Mouse (Mus musculus): ENCODE data around the gene Dgcr6. TPM values are rescaled to one million over a fixed set of nuclear protein-coding genes. Genes with fewer than 3 reads are reported as not detected.
A peak's percentile ranks its signal among the peaks of the same experiment; 100 is the strongest.

Gene Dgcr6
- polyA plus RNA-seq, 1 experiment from 2014 or later, result 22.3 TPM

GRCm38 (mm10) chr16:18083231-18083951, 30.7 kb downstream of the Dgcr6 start:
- Histone ChIP-seq H3K4me2 (no peak overlapping the region), H3K4me1 (replicated peaks) (0 out of 2 replicates have a peak, but pooled peaks cover 4% of the 10 kb centered on the region), H3K27me3 (peaks cover 13% of the 10 kb centered on the region), H3K4me3 (replicated peaks) (no peak overlapping the region), H3K27ac (replicated peaks) (no peak overlapping the region), H3K9me3 (replicated peaks) (no peaks in the 10 kb centered on the region), H3K9ac (no peak overlapping the region), H3K36me3 (replicated peaks) (no peaks in the 10 kb centered on the region)
- 79% methylated on average over 18 of the region's 18 CpGs for WGBS (ENCODE audit: insufficient replicate concordance)
- no peak for ATAC-seq (ENCODE audit: insufficient read depth)

GRCm38 (mm10) chr16:18084262-18084661, 31.6 kb downstream of the Dgcr6 start:
- Histone ChIP-seq H3K36me3 (replicated peaks) (no peaks in the 10 kb centered on the region), H3K4me2 (no peak overlapping the region), H3K4me1 (replicated peaks) (peaks cover 11% of the 10 kb centered on the region), H3K27ac (replicated peaks) (no peak overlapping the region), H3K9ac (no peak overlapping the region), H3K4me3 (replicated peaks) (no peak overlapping the region), H3K27me3 (peaks cover 22% of the 10 kb centered on the region), H3K9me3 (replicated peaks) (no peaks in the 10 kb centered on the region)
- no peak for ATAC-seq (ENCODE audit: insufficient read depth)
- 75% methylated on average over 7 of the region's 7 CpGs for WGBS (ENCODE audit: insufficient replicate concordance)

- no peak for ATAC-seq (ENCODE audit: insufficient read depth)
- 66% methylated on average over 5 of the region's 5 CpGs for WGBS (ENCODE audit: insufficient replicate concordance)
Observed at GRCm38 (mm10) chr16:18087101-18087500, 34.4 kb downstream of the Dgcr6 start.

GRCm38 (mm10) chr16:18096348-18096747, 43.7 kb downstream of the Dgcr6 start:
- no peaks in the 10 kb centered on the region for H3K4me1 ChIP-seq (replicated peaks)
- no peaks in the 10 kb centered on the region for H3K27me3 ChIP-seq
- H3K4me2 ChIP-seq, result no peak overlapping the region
- H3K4me3 ChIP-seq (replicated peaks), result no peak overlapping the region
- no peaks in the 10 kb centered on the region for H3K9me3 ChIP-seq (replicated peaks)
- no peak overlapping the region for H3K27ac ChIP-seq (replicated peaks)
- no peaks in the 10 kb centered on the region for H3K36me3 ChIP-seq (replicated peaks)
- ATAC-seq (ENCODE audit: insufficient read depth), result no peak
- 33% methylated on average over 5 of the region's 5 CpGs for WGBS (ENCODE audit: insufficient replicate concordance)
- no peak overlapping the region for H3K9ac ChIP-seq

More at GRCm38 (mm10) chr16:18087101-18087500, 34.4 kb downstream of the Dgcr6 start:
- no peaks in the 10 kb centered on the region for H3K36me3 ChIP-seq (replicated peaks)
- H3K27ac ChIP-seq (replicated peaks), result no peak overlapping the region
- H3K4me1 ChIP-seq (replicated peaks), result peaks cover 12% of the 10 kb centered on the region
- H3K27me3 ChIP-seq, result peaks cover 30% of the 10 kb centered on the region
- H3K9ac ChIP-seq, result no peak overlapping the region
- H3K9me3 ChIP-seq (replicated peaks), result no peaks in the 10 kb centered on the region
- no peak overlapping the region for H3K4me2 ChIP-seq
- no peak overlapping the region for H3K4me3 ChIP-seq (replicated peaks)

- WGBS (ENCODE audit: insufficient replicate concordance), result 58% methylated on average over 4 of the region's 4 CpGs
- no peak for ATAC-seq (ENCODE audit: insufficient read depth)
- Histone ChIP-seq H3K36me3 (replicated peaks) (no peaks in the 10 kb centered on the region), H3K4me2 (no peak overlapping the region), H3K4me1 (replicated peaks) (no peaks in the 10 kb centered on the region), H3K9me3 (replicated peaks) (no peaks in the 10 kb centered on the region), H3K4me3 (replicated peaks) (no peak overlapping the region), H3K27ac (replicated peaks) (no peak overlapping the region), H3K27me3 (no peaks in the 10 kb centered on the region), H3K9ac (no peak overlapping the region)
Observed at GRCm38 (mm10) chr16:18102816-18103215, 50.2 kb downstream of the Dgcr6 start.

GRCm38 (mm10) chr16:18103366-18103765, 50.7 kb downstream of the Dgcr6 start:
- 55% methylated on average over 1 of the region's 1 CpGs for WGBS (ENCODE audit: insufficient replicate concordance)

GRCm38 (mm10) chr16:18103808-18104207, 51.1 kb downstream of the Dgcr6 start:
- no peak for ATAC-seq (ENCODE audit: insufficient read depth)
- Histone ChIP-seq H3K9ac (no peak overlapping the region), H3K36me3 (replicated peaks) (no peaks in the 10 kb centered on the region), H3K4me3 (replicated peaks) (no peak overlapping the region), H3K27ac (replicated peaks) (no peak overlapping the region), H3K4me2 (no peak overlapping the region), H3K27me3 (no peaks in the 10 kb centered on the region), H3K4me1 (replicated peaks) (no peaks in the 10 kb centered on the region), H3K9me3 (replicated peaks) (no peaks in the 10 kb centered on the region)
- WGBS (ENCODE audit: insufficient replicate concordance), result 38% methylated on average over 6 of the region's 6 CpGs

More at GRCm38 (mm10) chr16:18103366-18103765, 50.7 kb downstream of the Dgcr6 start:
- H3K4me1 ChIP-seq (replicated peaks), result no peaks in the 10 kb centered on the region
- no peak overlapping the region for H3K27ac ChIP-seq (replicated peaks)
- no peaks in the 10 kb centered on the region for H3K9me3 ChIP-seq (replicated peaks)
- no peak overlapping the region for H3K4me3 ChIP-seq (replicated peaks)
- H3K27me3 ChIP-seq, result no peaks in the 10 kb centered on the region
- no peak overlapping the region for H3K9ac ChIP-seq
- no peak overlapping the region for H3K4me2 ChIP-seq
- no peaks in the 10 kb centered on the region for H3K36me3 ChIP-seq (replicated peaks)
- ATAC-seq (ENCODE audit: insufficient read depth), result no peak

GRCm38 (mm10) chr16:18108221-18108966, 55.7 kb downstream of the Dgcr6 start:
- Histone ChIP-seq H3K4me1 (replicated peaks) (no peaks in the 10 kb centered on the region), H3K4me3 (replicated peaks) (no peak overlapping the region), H3K36me3 (replicated peaks) (no peaks in the 10 kb centered on the region), H3K9ac (no peak overlapping the region), H3K9me3 (replicated peaks) (0 out of 2 replicates have a peak, but pooled peaks cover 6% of the 10 kb centered on the region), H3K4me2 (no peak overlapping the region), H3K27ac (replicated peaks) (no peak overlapping the region), H3K27me3 (no peaks in the 10 kb centered on the region)
- WGBS (ENCODE audit: insufficient replicate concordance), result 36% methylated on average over 5 of the region's 5 CpGs
- ATAC-seq (ENCODE audit: insufficient read depth), result peak; percentile 22; the same call in 1 of the 2 replicates

GRCm38 (mm10) chr16:18111042-18111441, 58.4 kb downstream of the Dgcr6 start:
- no peak overlapping the region for H3K9ac ChIP-seq
- 44% methylated on average over 7 of the region's 7 CpGs for WGBS (ENCODE audit: insufficient replicate concordance)
- no peaks in the 10 kb centered on the region for H3K4me1 ChIP-seq (replicated peaks)
- ATAC-seq (ENCODE audit: insufficient read depth), result no peak
- 0 out of 2 replicates have a peak, but pooled peaks cover 6% of the 10 kb centered on the region for H3K9me3 ChIP-seq (replicated peaks)
- H3K36me3 ChIP-seq (replicated peaks), result no peaks in the 10 kb centered on the region
- H3K27ac ChIP-seq (replicated peaks), result no peak overlapping the region
- H3K4me3 ChIP-seq (replicated peaks), result no peak overlapping the region
- no peak overlapping the region for H3K4me2 ChIP-seq
- H3K27me3 ChIP-seq, result no peaks in the 10 kb centered on the region

- H3K4me3 ChIP-seq (replicated peaks), result no peak overlapping the region
- no peaks in the 10 kb centered on the region for H3K36me3 ChIP-seq (replicated peaks)
- ATAC-seq (ENCODE audit: insufficient read depth), result no peak
- WGBS (ENCODE audit: insufficient replicate concordance), result 33% methylated on average over 4 of the region's 4 CpGs
- H3K4me1 ChIP-seq (replicated peaks), result no peaks in the 10 kb centered on the region
- no peak overlapping the region for H3K9ac ChIP-seq
- no peaks in the 10 kb centered on the region for H3K27me3 ChIP-seq
- no peaks in the 10 kb centered on the region for H3K9me3 ChIP-seq (replicated peaks)
- no peak overlapping the region for H3K27ac ChIP-seq (replicated peaks)
- no peak overlapping the region for H3K4me2 ChIP-seq
Observed at GRCm38 (mm10) chr16:18116467-18116866, 63.8 kb downstream of the Dgcr6 start.

GRCm38 (mm10) chr16:18118285-18118684, 65.6 kb downstream of the Dgcr6 start:
- Histone ChIP-seq H3K36me3 (replicated peaks) (no peaks in the 10 kb centered on the region), H3K4me2 (no peak overlapping the region), H3K4me3 (replicated peaks) (no peak overlapping the region), H3K27ac (replicated peaks) (no peak overlapping the region), H3K9ac (no peak overlapping the region), H3K4me1 (replicated peaks) (no peaks in the 10 kb centered on the region), H3K9me3 (replicated peaks) (no peaks in the 10 kb centered on the region), H3K27me3 (no peaks in the 10 kb centered on the region)
- WGBS (ENCODE audit: insufficient replicate concordance), result 16% methylated on average over 3 of the region's 3 CpGs
- ATAC-seq (ENCODE audit: insufficient read depth), result no peak

All from liver, embryonic 15.5 days (tissue).